Mouse (Mus musculus) lung, postnatal 4 days (tissue): Measurements from ENCODE around the gene Zfp956.
"Not testable (repeated sequence)": the region's sequence is repeated elsewhere in the genome, so short reads cannot be mapped to it uniquely, and the experiment has no call there.

Source experiments
- DNase-seq, 2 experiments: peaks; one replicate each; pipeline ENCODE4 v3.0.0; 2021

Gene Zfp956

GRCm38 (mm10) chr6:47953191-47953726 lies at the start of gene Zfp956:
Gene Zfp956 (plus strand): TSS chr6:47953390.
- DNase-seq: peak; percentile 95 to 97

- no peak for DNase-seq
These were observed 49.6 kb upstream of the Zfp956 start for GRCm38 (mm10) chr6:47903587-47903986.

GRCm38 (mm10) chr6:47904361-47904760 lies 48.8 kb upstream of the Zfp956 start:
- DNase-seq: no peak

- no peak for DNase-seq
These were observed 48.1 kb upstream of the Zfp956 start for GRCm38 (mm10) chr6:47904917-47905695.

GRCm38 (mm10) chr6:47906326-47906725 lies 46.9 kb upstream of the Zfp956 start:
- no peak for DNase-seq

- no peak for DNase-seq
These were observed 44.2 kb upstream of the Zfp956 start for GRCm38 (mm10) chr6:47909007-47909406.

- DNase-seq: no peak
These were observed 41.5 kb upstream of the Zfp956 start for GRCm38 (mm10) chr6:47911650-47912049.

GRCm38 (mm10) chr6:47912991-47913390 lies 40.2 kb upstream of the Zfp956 start:
- DNase-seq: no peak

GRCm38 (mm10) chr6:47917051-47917450 lies 36.1 kb upstream of the Zfp956 start:
- DNase-seq: no peak

- no peak for DNase-seq
These were observed 34.4 kb upstream of the Zfp956 start for GRCm38 (mm10) chr6:47918768-47919274.

- DNase-seq: no peak
These were observed 33.3 kb upstream of the Zfp956 start for GRCm38 (mm10) chr6:47919646-47920446.

GRCm38 (mm10) chr6:47920447-47921340 lies 32.5 kb upstream of the Zfp956 start, which contains the start of gene Zfp212:
Gene Zfp212 (plus strand): TSS chr6:47920476.
- peak; percentile 91 to 92 for DNase-seq

- DNase-seq: no peak
These were observed 10.7 kb upstream of the Zfp956 start for GRCm38 (mm10) chr6:47942461-47942860.

GRCm38 (mm10) chr6:47943021-47943691 lies 10.0 kb upstream of the Zfp956 start:
- peak; percentile 82 to 83 for DNase-seq

GRCm38 (mm10) chr6:47943721-47944120 lies 9.5 kb upstream of the Zfp956 start:
- no peak for DNase-seq

GRCm38 (mm10) chr6:47947388-47947787 lies 5.8 kb upstream of the Zfp956 start:
- no peak for DNase-seq

- no peak for DNase-seq
These were observed 1.2 kb downstream of the Zfp956 start for GRCm38 (mm10) chr6:47954425-47954824.

GRCm38 (mm10) chr6:47957816-47958215 lies 4.6 kb downstream of the Zfp956 start:
- no peak for DNase-seq

GRCm38 (mm10) chr6:47960685-47961421 lies 7.7 kb downstream of the Zfp956 start:
- no peak for DNase-seq

- no peak for DNase-seq
These were observed 9.9 kb downstream of the Zfp956 start for GRCm38 (mm10) chr6:47963051-47963450.

GRCm38 (mm10) chr6:47968166-47968565 lies 15.0 kb downstream of the Zfp956 start:
- not testable (repeated sequence) for DNase-seq
